Mouse (Mus musculus): Measurements from ENCODE around the gene Pxylp1. TPM values are rescaled to one million over a fixed set of nuclear protein-coding genes. Genes with fewer than 3 reads are reported as not detected.

Pxylp1 gene
- polyA plus RNA-seq, 1 experiment from 2014 or later = 15.5 TPM

GRCm38 (mm10) chr9:96792543-96792942 lies 99.9 kb downstream of the Pxylp1 start:
- Histone ChIP-seq H3K9ac (ENCODE audit: low read length) (no peak overlapping the region), H3K4me3 (ENCODE audit: low read depth, low read length) (no peak overlapping the region), H3K27ac (replicated peaks; ENCODE audit: low read depth, low read length) (no peak overlapping the region), H3K4me1 (ENCODE audit: control insufficient read depth, insufficient read depth, low read length) (no peaks in the 10 kb centered on the region), H3K27me3 (ENCODE audit: control insufficient read depth, insufficient read depth, low read length) (no peaks in the 10 kb centered on the region), H3K4me2 (ENCODE audit: low read depth, severe bottlenecking) (no peak overlapping the region), H3K36me3 (ENCODE audit: control insufficient read depth, insufficient read depth, low read length) (no peaks in the 10 kb centered on the region), H3K9me3 (ENCODE audit: control insufficient read depth, low read length) (no peaks in the 10 kb centered on the region)
- ATAC-seq (ENCODE audit: insufficient number of reproducible peaks, low FRiP score, low TSS enrichment, low read depth) (no peak), DNase-seq (ENCODE audit: low spot score) (no peak)
- 71% methylated on average over 2 of the region's 2 CpGs for WGBS

GRCm38 (mm10) chr9:96790389-96791007 lies 102.0 kb downstream of the Pxylp1 start:
- no peaks in the 10 kb centered on the region for H3K9me3 ChIP-seq (ENCODE audit: control insufficient read depth, low read length)
- 0 out of 2 replicates have a peak, but pooled peaks cover 3% of the 10 kb centered on the region for H3K4me1 ChIP-seq (ENCODE audit: control insufficient read depth, insufficient read depth, low read length)
- H3K27me3 ChIP-seq (ENCODE audit: control insufficient read depth, insufficient read depth, low read length) = no peaks in the 10 kb centered on the region
- ATAC-seq (ENCODE audit: insufficient number of reproducible peaks, low FRiP score, low TSS enrichment, low read depth) (no peak), DNase-seq (ENCODE audit: low spot score) (no peak)
- no peaks in the 10 kb centered on the region for H3K36me3 ChIP-seq (ENCODE audit: control insufficient read depth, insufficient read depth, low read length)
- WGBS = 49% methylated on average over 4 of the region's 4 CpGs
- H3K27ac ChIP-seq (replicated peaks; ENCODE audit: low read depth, low read length) = no peak overlapping the region
- H3K9ac ChIP-seq (ENCODE audit: low read length) = no peak overlapping the region
- H3K4me2 ChIP-seq (ENCODE audit: low read depth, severe bottlenecking) = no peak overlapping the region
- no peak overlapping the region for H3K4me3 ChIP-seq (ENCODE audit: low read depth, low read length)

- Histone ChIP-seq H3K27ac (replicated peaks; ENCODE audit: low read depth, low read length) (no peak overlapping the region), H3K4me3 (ENCODE audit: low read depth, low read length) (no peak overlapping the region), H3K4me2 (ENCODE audit: low read depth, severe bottlenecking) (no peak overlapping the region), H3K4me1 (ENCODE audit: control insufficient read depth, insufficient read depth, low read length) (0 out of 2 replicates have a peak, but pooled peaks cover 3% of the 10 kb centered on the region), H3K9me3 (ENCODE audit: control insufficient read depth, low read length) (no peaks in the 10 kb centered on the region), H3K9ac (ENCODE audit: low read length) (no peak overlapping the region), H3K27me3 (ENCODE audit: control insufficient read depth, insufficient read depth, low read length) (no peaks in the 10 kb centered on the region), H3K36me3 (ENCODE audit: control insufficient read depth, insufficient read depth, low read length) (no peaks in the 10 kb centered on the region)
- DNase-seq (ENCODE audit: low spot score) (no peak), ATAC-seq (ENCODE audit: insufficient number of reproducible peaks, low FRiP score, low TSS enrichment, low read depth) (no peak)
- 89% methylated on average over 3 of the region's 3 CpGs for WGBS
Measured at GRCm38 (mm10) chr9:96789906-96790305, 102.6 kb downstream of the Pxylp1 start.

GRCm38 (mm10) chr9:96787797-96788196 lies 104.7 kb downstream of the Pxylp1 start:
- DNase-seq (ENCODE audit: low spot score) (no peak), ATAC-seq (ENCODE audit: insufficient number of reproducible peaks, low FRiP score, low TSS enrichment, low read depth) (no peak)
- H3K36me3 ChIP-seq (ENCODE audit: control insufficient read depth, insufficient read depth, low read length) = no peaks in the 10 kb centered on the region
- H3K4me3 ChIP-seq (ENCODE audit: low read depth, low read length) = no peak overlapping the region
- H3K4me1 ChIP-seq (ENCODE audit: control insufficient read depth, insufficient read depth, low read length) = 0 out of 2 replicates have a peak, but pooled peaks cover 3% of the 10 kb centered on the region
- no peaks in the 10 kb centered on the region for H3K27me3 ChIP-seq (ENCODE audit: control insufficient read depth, insufficient read depth, low read length)
- H3K9me3 ChIP-seq (ENCODE audit: control insufficient read depth, low read length) = no peaks in the 10 kb centered on the region
- no peak overlapping the region for H3K9ac ChIP-seq (ENCODE audit: low read length)
- WGBS = 92% methylated on average over 10 of the region's 10 CpGs
- no peak overlapping the region for H3K4me2 ChIP-seq (ENCODE audit: low read depth, severe bottlenecking)
- no peak overlapping the region for H3K27ac ChIP-seq (replicated peaks; ENCODE audit: low read depth, low read length)

GRCm38 (mm10) chr9:96785871-96786342 lies 106.6 kb downstream of the Pxylp1 start:
- ATAC-seq (ENCODE audit: insufficient number of reproducible peaks, low FRiP score, low TSS enrichment, low read depth) = no peak

GRCm38 (mm10) chr9:96785187-96785586 lies 107.3 kb downstream of the Pxylp1 start:
- ATAC-seq (ENCODE audit: insufficient number of reproducible peaks, low FRiP score, low TSS enrichment, low read depth) (no peak), DNase-seq (ENCODE audit: low spot score) (no peak)
- Histone ChIP-seq H3K9me3 (ENCODE audit: control insufficient read depth, low read length) (no peaks in the 10 kb centered on the region), H3K4me3 (ENCODE audit: low read depth, low read length) (no peak overlapping the region), H3K4me2 (ENCODE audit: low read depth, severe bottlenecking) (no peak overlapping the region), H3K9ac (ENCODE audit: low read length) (no peak overlapping the region), H3K36me3 (ENCODE audit: control insufficient read depth, insufficient read depth, low read length) (no peaks in the 10 kb centered on the region), H3K27ac (replicated peaks; ENCODE audit: low read depth, low read length) (no peak overlapping the region), H3K4me1 (ENCODE audit: control insufficient read depth, insufficient read depth, low read length) (0 out of 2 replicates have a peak, but pooled peaks cover 3% of the 10 kb centered on the region), H3K27me3 (ENCODE audit: control insufficient read depth, insufficient read depth, low read length) (no peaks in the 10 kb centered on the region)
- WGBS = 80% methylated on average over 3 of the region's 3 CpGs

More at GRCm38 (mm10) chr9:96785871-96786342, 106.6 kb downstream of the Pxylp1 start:
- Histone ChIP-seq H3K4me2 (ENCODE audit: low read depth, severe bottlenecking) (no peak overlapping the region), H3K9ac (ENCODE audit: low read length) (no peak overlapping the region), H3K9me3 (ENCODE audit: control insufficient read depth, low read length) (no peaks in the 10 kb centered on the region), H3K27ac (replicated peaks; ENCODE audit: low read depth, low read length) (no peak overlapping the region), H3K36me3 (ENCODE audit: control insufficient read depth, insufficient read depth, low read length) (no peaks in the 10 kb centered on the region), H3K4me3 (ENCODE audit: low read depth, low read length) (no peak overlapping the region), H3K4me1 (ENCODE audit: control insufficient read depth, insufficient read depth, low read length) (0 out of 2 replicates have a peak, but pooled peaks cover 3% of the 10 kb centered on the region), H3K27me3 (ENCODE audit: control insufficient read depth, insufficient read depth, low read length) (no peaks in the 10 kb centered on the region)
- WGBS = 60% methylated on average over 9 of the region's 9 CpGs
- no peak for DNase-seq (ENCODE audit: low spot score)

- no peak overlapping the region for H3K9ac ChIP-seq (ENCODE audit: low read length)
- 0 out of 2 replicates have a peak, but pooled peaks cover 3% of the 10 kb centered on the region for H3K4me1 ChIP-seq (ENCODE audit: control insufficient read depth, insufficient read depth, low read length)
- H3K36me3 ChIP-seq (ENCODE audit: control insufficient read depth, insufficient read depth, low read length) = no peaks in the 10 kb centered on the region
- 92% methylated on average over 9 of the region's 9 CpGs for WGBS
- no peak overlapping the region for H3K27ac ChIP-seq (replicated peaks; ENCODE audit: low read depth, low read length)
- no peak for ATAC-seq (ENCODE audit: insufficient number of reproducible peaks, low FRiP score, low TSS enrichment, low read depth)
- H3K4me2 ChIP-seq (ENCODE audit: low read depth, severe bottlenecking) = no peak overlapping the region
- H3K9me3 ChIP-seq (ENCODE audit: control insufficient read depth, low read length) = no peaks in the 10 kb centered on the region
- no peak overlapping the region for H3K4me3 ChIP-seq (ENCODE audit: low read depth, low read length)
- no peaks in the 10 kb centered on the region for H3K27me3 ChIP-seq (ENCODE audit: control insufficient read depth, insufficient read depth, low read length)
- DNase-seq (ENCODE audit: low spot score) = no peak
Measured at GRCm38 (mm10) chr9:96783667-96784066, 108.8 kb downstream of the Pxylp1 start.

- no peak for ATAC-seq (ENCODE audit: insufficient number of reproducible peaks, low FRiP score, low TSS enrichment, low read depth)
- WGBS = 54% methylated on average over 5 of the region's 5 CpGs
- Histone ChIP-seq H3K36me3 (ENCODE audit: control insufficient read depth, insufficient read depth, low read length) (no peaks in the 10 kb centered on the region), H3K4me2 (ENCODE audit: low read depth, severe bottlenecking) (no peak overlapping the region), H3K4me3 (ENCODE audit: low read depth, low read length) (no peak overlapping the region), H3K4me1 (ENCODE audit: control insufficient read depth, insufficient read depth, low read length) (0 out of 2 replicates have a peak, but pooled peaks cover 3% of the 10 kb centered on the region), H3K27ac (replicated peaks; ENCODE audit: low read depth, low read length) (no peak overlapping the region), H3K9me3 (ENCODE audit: control insufficient read depth, low read length) (no peaks in the 10 kb centered on the region), H3K9ac (ENCODE audit: low read length) (no peak overlapping the region), H3K27me3 (ENCODE audit: control insufficient read depth, insufficient read depth, low read length) (no peaks in the 10 kb centered on the region)
- no peak for DNase-seq (ENCODE audit: low spot score)
Measured at GRCm38 (mm10) chr9:96783258-96783657, 109.2 kb downstream of the Pxylp1 start.

Data from limb, embryonic 11.5 days (tissue).